Mouse (Mus musculus) ES-Bruce4 (cell line): Measurements from ENCODE around the gene Cwc15. TPM values are rescaled to one million over a fixed set of nuclear protein-coding genes. Genes with fewer than 3 reads are reported as not detected.
A peak's percentile ranks its signal among the peaks of the same experiment; 100 is the strongest.

Experiments used
- H3K27ac ChIP-seq: 2 replicates; pipeline ENCODE4 v1.5.1; 2012; ENCODE audit warnings: low read length, inconsistent platforms; ENCODE audit not compliant: insufficient read depth
- H3K27me3 ChIP-seq: 2 replicates; pipeline ENCODE4 v1.6.1; 2012; ENCODE audit warnings: mild to moderate bottlenecking, low read length, inconsistent platforms; ENCODE audit not compliant: control insufficient read depth, poor library complexity, insufficient read depth, severe bottlenecking
- H3K36me3 ChIP-seq: 2 replicates; pipeline ENCODE4 v1.6.1; 2012; ENCODE audit warnings: inconsistent platforms, mild to moderate bottlenecking, low read length, moderate library complexity; ENCODE audit not compliant: control insufficient read depth, poor library complexity, insufficient read depth, severe bottlenecking
- H3K4me1 ChIP-seq: one replicate; pipeline ENCODE4 v1.8.1; 2011; ENCODE audit warnings: low read length; ENCODE audit not compliant: control insufficient read depth, insufficient read depth
- H3K4me3 ChIP-seq: 2 replicates; pipeline ENCODE4 v1.5.1; 2011; ENCODE audit warnings: low read depth, mild to moderate bottlenecking, low read length
- H3K9ac ChIP-seq: 2 replicates; pipeline ENCODE4 v1.6.1; 2012; ENCODE audit warnings: low read depth, mild to moderate bottlenecking, inconsistent platforms; ENCODE audit not compliant: poor library complexity, severe bottlenecking
- H3K9me3 ChIP-seq: replicated peaks from 2 replicates; pipeline ENCODE4 v1.6.1; 2012; ENCODE audit warnings: mild to moderate bottlenecking, low read length, inconsistent platforms; ENCODE audit not compliant: control insufficient read depth, poor library complexity, insufficient read depth, severe bottlenecking
- CTCF ChIP-seq: IDR thresholded peaks from one replicate; pipeline ENCODE4 v1.8.1; 2011; ENCODE audit warnings: low read depth, low read length
- EP300 ChIP-seq: IDR thresholded peaks from 2 replicates; pipeline ENCODE4 v1.6.1; 2011; ENCODE audit warnings: low read depth, low read length; ENCODE audit not compliant: insufficient read depth
- POLR2A ChIP-seq: IDR thresholded peaks from one replicate; pipeline ENCODE4 v1.8.1; 2011; ENCODE audit warnings: low read length; ENCODE audit not compliant: insufficient read depth
- polyA plus RNA-seq: library from polyadenylated mRNA; stranded (reverse); fragments of >200 nt; gene quantifications from 2 replicates; pipeline ENCODE4 v1.2.4, GENCODE M21; 2011; ENCODE audit warnings: low read depth; ENCODE audit not compliant: missing spikeins, insufficient read depth, insufficient read length

Gene Cwc15
- polyA plus RNA-seq, 1 experiment, result 132 TPM

DNA sequence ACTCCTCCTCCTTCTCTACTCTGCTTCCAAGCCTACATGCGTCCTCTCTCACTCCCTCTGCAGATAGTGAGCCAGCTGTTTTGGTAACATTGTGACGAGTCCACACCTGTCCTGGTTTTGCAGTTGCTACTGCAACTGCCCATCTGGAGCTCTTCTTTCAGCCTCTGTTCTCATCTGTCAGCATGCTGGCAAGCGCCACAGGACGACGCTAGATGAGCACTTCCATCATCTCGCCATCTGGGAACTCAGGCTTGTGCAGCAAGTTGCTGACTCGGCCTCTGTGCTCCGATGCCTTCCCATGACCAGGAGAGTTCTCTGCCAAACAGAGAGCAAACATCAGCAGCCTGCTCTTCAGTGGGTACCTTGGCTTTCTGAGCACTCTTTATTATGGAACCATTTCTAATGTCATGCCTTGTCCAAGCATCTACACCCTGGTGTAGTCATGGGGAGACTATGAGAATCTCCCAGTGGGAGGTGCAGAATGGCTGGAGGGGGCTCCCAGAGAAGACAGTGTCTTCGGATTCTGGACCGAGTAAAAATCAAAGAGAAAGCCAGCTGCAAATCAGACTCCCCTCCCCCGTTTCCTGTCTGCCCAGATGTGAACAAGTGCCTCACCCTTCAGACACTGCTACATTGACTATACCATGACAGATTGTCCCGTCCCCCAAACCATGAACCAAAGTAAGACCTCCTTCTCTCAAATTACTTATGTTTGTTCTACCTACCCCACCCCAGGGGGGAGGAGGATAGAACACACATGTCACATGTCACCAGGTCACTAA lies 47.4 kb downstream of the Cwc15 start:
- no peak overlapping the region for H3K4me3 ChIP-seq

DNA sequence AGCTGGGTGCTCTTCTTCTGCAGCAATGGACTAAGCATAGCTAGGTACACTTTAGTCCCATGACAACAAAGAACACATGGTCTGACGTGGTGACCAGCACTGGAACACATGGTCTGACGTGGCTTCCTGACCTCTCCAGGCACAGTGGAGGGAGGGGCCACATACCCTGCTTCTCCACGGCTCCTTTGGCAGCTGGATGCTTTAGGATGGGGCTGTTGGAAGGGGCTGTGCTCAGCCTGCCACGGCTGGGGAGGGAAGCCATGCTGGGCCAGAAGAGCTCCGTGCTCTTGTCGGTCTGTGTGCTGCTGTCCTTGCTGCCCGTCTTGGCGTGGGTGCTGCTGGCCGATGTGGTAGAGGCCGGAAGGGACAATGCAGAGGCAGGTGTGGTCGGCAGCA lies 47.9 kb downstream of the Cwc15 start:
- no peak overlapping the region for H3K9ac ChIP-seq
- no peak overlapping the region for H3K27ac ChIP-seq
- no peaks in the 10 kb centered on the region for H3K27me3 ChIP-seq
- H3K4me3 ChIP-seq, result no peak overlapping the region
- H3K9me3 ChIP-seq, result no peaks in the 10 kb centered on the region
- TF ChIP-seq POLR2A (no peak), EP300 (no peak), CTCF (no peak)
- peaks cover 4% of the 10 kb centered on the region; the same call in 1 of the 2 replicates for H3K36me3 ChIP-seq
- H3K4me1 ChIP-seq, result no peaks in the 10 kb centered on the region

More for the DNA sequence above, 47.4 kb downstream of the Cwc15 start:
- TF ChIP-seq EP300 (no peak), POLR2A (no peak), CTCF (no peak)
- Histone ChIP-seq H3K36me3 (peaks cover 4% of the 10 kb centered on the region; the same call in 1 of the 2 replicates), H3K27me3 (no peaks in the 10 kb centered on the region), H3K27ac (no peak overlapping the region), H3K4me1 (no peaks in the 10 kb centered on the region), H3K9me3 (no peaks in the 10 kb centered on the region), H3K9ac (no peak overlapping the region)

GRCm38 (mm10) chr9:14558332-14558731 lies 57.9 kb downstream of the Cwc15 start:
- no peaks in the 10 kb centered on the region for H3K36me3 ChIP-seq
- peaks cover 2% of the 10 kb centered on the region for H3K4me1 ChIP-seq
- TF ChIP-seq POLR2A (no peak), CTCF (no peak)
- no peak overlapping the region for H3K9ac ChIP-seq
- H3K27ac ChIP-seq, result no peak overlapping the region
- H3K4me3 ChIP-seq, result no peak overlapping the region
- H3K9me3 ChIP-seq, result 0 out of 2 replicates have a peak, but pooled peaks cover 3% of the 10 kb centered on the region
- H3K27me3 ChIP-seq, result no peaks in the 10 kb centered on the region

- H3K9ac ChIP-seq, result no peak overlapping the region
- H3K27me3 ChIP-seq, result no peaks in the 10 kb centered on the region
- H3K36me3 ChIP-seq, result no peaks in the 10 kb centered on the region
- H3K27ac ChIP-seq, result no peak overlapping the region
- H3K4me3 ChIP-seq, result no peak overlapping the region
- peaks cover 2% of the 10 kb centered on the region for H3K4me1 ChIP-seq
- no peaks in the 10 kb centered on the region for H3K9me3 ChIP-seq
- no peak for TF ChIP-seq POLR2A
- TF ChIP-seq EP300, result peak; percentile 52; the same call in 1 of the 2 replicates
- TF ChIP-seq CTCF, result no peak
These were observed 59.0 kb downstream of the Cwc15 start for GRCm38 (mm10) chr9:14559430-14559829.

DNA sequence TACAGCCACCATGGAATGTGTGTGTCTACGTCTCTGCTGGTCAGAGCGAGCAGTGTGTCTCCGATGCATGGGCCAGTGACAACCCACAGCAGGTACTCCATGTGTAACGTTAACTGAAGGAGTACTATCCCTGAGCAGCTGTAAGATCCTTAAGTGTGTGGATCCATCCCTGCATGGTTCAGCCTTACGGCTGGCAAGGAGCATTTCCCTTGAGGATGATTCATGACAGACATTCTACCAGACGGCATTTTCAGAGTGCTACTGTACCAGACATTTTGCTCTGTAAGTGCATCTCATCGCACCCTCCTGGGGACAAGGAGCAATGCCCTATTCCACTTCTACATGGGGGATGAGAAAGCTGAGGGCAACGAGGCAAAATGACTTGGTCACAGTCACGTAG lies 59.6 kb downstream of the Cwc15 start:
- TF ChIP-seq POLR2A (no peak), EP300 (no peak), CTCF (no peak)
- H3K27me3 ChIP-seq, result no peaks in the 10 kb centered on the region
- no peak overlapping the region for H3K27ac ChIP-seq
- no peak overlapping the region for H3K9ac ChIP-seq
- H3K36me3 ChIP-seq, result no peaks in the 10 kb centered on the region
- no peaks in the 10 kb centered on the region for H3K9me3 ChIP-seq
- no peak overlapping the region for H3K4me3 ChIP-seq
- H3K4me1 ChIP-seq, result peaks cover 2% of the 10 kb centered on the region

Other genes starting within 250 kb of the Cwc15 start
- 24.1 and 26.4 TPM in 2 replicates for gene Sesn3, start 225.6 kb upstream of the Cwc15 start, polyA plus RNA-seq
- 12.2 and 14.5 TPM in 2 replicates for gene Endod1, start 119.1 kb upstream of the Cwc15 start, polyA plus RNA-seq
- 0.37 and 0.52 TPM in 2 replicates for gene Kdm4d, start 135 bp upstream of the Cwc15 start, polyA plus RNA-seq
- gene Amotl1, start 144.4 kb downstream of the Cwc15 start, polyA plus RNA-seq, result 36.0 and 40.6 TPM in 2 replicates
- not detected in 2 replicates for gene Piwil4, start 240.1 kb downstream of the Cwc15 start, polyA plus RNA-seq